ENCODE assay signal across 12 mouse cellular contexts in the genomic region with DNA sequence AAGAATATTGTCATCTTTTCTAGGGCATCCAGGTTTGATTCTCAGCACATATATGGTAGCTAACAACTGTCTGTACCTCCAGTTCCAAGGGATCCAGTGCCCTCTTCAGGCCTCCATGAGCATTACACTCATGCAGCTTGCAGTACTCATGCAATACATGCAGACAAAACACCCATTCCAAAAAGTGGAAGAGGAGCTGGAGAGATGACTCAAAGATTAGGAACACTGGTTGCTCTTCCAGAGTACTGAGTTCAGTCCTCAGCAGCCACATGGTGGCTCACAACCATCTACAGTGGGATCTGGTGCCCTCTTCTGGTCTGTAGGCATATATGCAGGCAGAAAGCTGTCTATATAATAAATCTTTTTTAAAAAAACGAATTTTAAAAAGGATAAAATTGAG. TPM values are rescaled to one million over a fixed set of nuclear protein-coding genes. Genes with fewer than 3 reads are reported as not detected.
DNase-seq lines count a peak whose midpoint lies in the region; ATAC-seq and TF ChIP-seq lines count a peak whose summit lies in the region.
"Had no signal": no experiment of that assay in that cellular context is flagged by ENCODE, and none has a peak within 500 bp of the region (broad histone marks: within the 10 kb centered on the region; RNA-seq: fewer than 3 reads in every experiment).

No protein-coding gene starts in this region.

- no peak overlapping the region for H3K4me3 ChIP-seq in layer of hippocampus, adult 2 months
- H3K4me3 ChIP-seq: embryonic facial prominence, embryonic 12.5 days; liver, embryonic 15.5 days had no signal

- peak; percentile 62 for TF ChIP-seq CTCF in layer of hippocampus, adult 2 months (conservative IDR thresholded peaks at IDR 0.05)

- no peak overlapping the region for H3K27ac ChIP-seq in layer of hippocampus, adult 2 months
- H3K27ac ChIP-seq: embryonic facial prominence, embryonic 12.5 days; liver, embryonic 15.5 days had no signal

- no peak for DNase-seq in layer of hippocampus, adult 2 months (ENCODE audit: low spot score in 2 of 2)
- DNase-seq in layer of hippocampus, postnatal 10 days (ENCODE audit: low spot score in 2 of 2): no peak
- DNase-seq in CD4-positive helper T cell, adult 2 months (ENCODE audit: low read depth, low spot score): peak; percentile 40
- peak; percentile 17 for DNase-seq in NIH3T3 (ENCODE audit: low read depth)
- no peak for DNase-seq in testis, postnatal 10 days (ENCODE audit: low spot score)
- no peak for DNase-seq in yolk sac, embryonic 10.5 days (ENCODE audit: low spot score)
- DNase-seq in kidney, postnatal 14 days: no peak
- DNase-seq: right cerebral cortex, postnatal 4 days had no signal

- ATAC-seq in megakaryocyte progenitor cell, adult 5-6 weeks (replicated peaks; ENCODE audit: poor library complexity): peak; percentile 71
- ATAC-seq: intestine, embryonic 16.5 days had no signal

RNA-seq across cellular contexts. Expression of gene Slc39a10, which starts 21.7 kb away (rescaled TPM):
- total RNA-seq in layer of hippocampus, adult 2 months (2021): 100 to 1,000 TPM in 1 of 2 experiments, 10 to 100 TPM in 1; 90.9 to 108 TPM
- 10 to 100 TPM; 85.2 to 94.1 TPM for total RNA-seq in layer of hippocampus, postnatal 10 days (2021)
- total RNA-seq in megakaryocyte progenitor cell, adult 5-6 weeks (2015): 22.0 and 25.4 TPM in 2 replicates
- total RNA-seq in megakaryocyte progenitor cell, adult 5-6 weeks (2017): 14.2 and 18.1 TPM in 2 replicates

Comparison
In these comparisons a context has a peak if more than half of its experiments do, and no peak if none do; other contexts are left out.
1. DNase-seq: peak in CD4-positive helper T cell, adult 2 months (single experiment) and NIH3T3 (single experiment); none in layer of hippocampus, adult 2 months (0 of 2), layer of hippocampus, postnatal 10 days (0 of 2), testis, postnatal 10 days (single experiment), yolk sac, embryonic 10.5 days (single experiment) and kidney, postnatal 14 days (single experiment).